Mouse (Mus musculus): ENCODE results near the gene Cd47. TPM values are rescaled to one million over a fixed set of nuclear protein-coding genes. Genes with fewer than 3 reads are reported as not detected.
A peak's percentile ranks its signal among the peaks of the same experiment; 100 is the strongest.

Gene Cd47
- polyA plus RNA-seq, 1 experiment from 2014 or later, result 123 TPM

- H3K4me3 ChIP-seq, result no peak overlapping the region
- H3K9me3 ChIP-seq, result no peaks in the 10 kb centered on the region
- no peaks in the 10 kb centered on the region for H3K36me3 ChIP-seq
- H3K27ac ChIP-seq, result no peak overlapping the region
- ATAC-seq (ENCODE audit: borderline replicate concordance, extremely low read depth, low FRiP score, low TSS enrichment), result no peak
- no peak overlapping the region for H3K4me2 ChIP-seq
- WGBS, result 25% methylated on average over 1 of the region's 1 CpGs
- H3K27me3 ChIP-seq, result no peaks in the 10 kb centered on the region
- no peak overlapping the region for H3K9ac ChIP-seq
- H3K4me1 ChIP-seq, result no peaks in the 10 kb centered on the region
Observed at GRCm38 (mm10) chr16:49772576-49772975, 27.8 kb upstream of the Cd47 start.

- Histone ChIP-seq H3K27me3 (no peaks in the 10 kb centered on the region), H3K9me3 (no peaks in the 10 kb centered on the region)
Observed at GRCm38 (mm10) chr16:49773068-49773467, 27.3 kb upstream of the Cd47 start.

GRCm38 (mm10) chr16:49774059-49775001, 26.0 kb upstream of the Cd47 start:
- H3K9ac ChIP-seq, result no peak overlapping the region
- 76% methylated on average over 18 of the region's 18 CpGs for WGBS
- no peak overlapping the region for H3K4me2 ChIP-seq
- H3K36me3 ChIP-seq, result no peaks in the 10 kb centered on the region
- no peak overlapping the region for H3K27ac ChIP-seq
- H3K9me3 ChIP-seq, result no peaks in the 10 kb centered on the region
- H3K4me1 ChIP-seq, result no peaks in the 10 kb centered on the region
- no peaks in the 10 kb centered on the region for H3K27me3 ChIP-seq
- no peak overlapping the region for H3K4me3 ChIP-seq
- ATAC-seq (ENCODE audit: borderline replicate concordance, extremely low read depth, low FRiP score, low TSS enrichment), result no peak

More at GRCm38 (mm10) chr16:49773068-49773467, 27.3 kb upstream of the Cd47 start:
- Histone ChIP-seq H3K36me3 (no peaks in the 10 kb centered on the region), H3K9ac (no peak overlapping the region), H3K4me2 (no peak overlapping the region), H3K4me1 (no peaks in the 10 kb centered on the region), H3K27ac (no peak overlapping the region), H3K4me3 (no peak overlapping the region)
- ATAC-seq (ENCODE audit: borderline replicate concordance, extremely low read depth, low FRiP score, low TSS enrichment), result no peak
- 79% methylated on average over 1 of the region's 1 CpGs for WGBS

GRCm38 (mm10) chr16:49775002-49775966, 25.0 kb upstream of the Cd47 start:
- Histone ChIP-seq H3K36me3 (no peaks in the 10 kb centered on the region), H3K4me1 (no peaks in the 10 kb centered on the region), H3K27ac (no peak overlapping the region), H3K9me3 (no peaks in the 10 kb centered on the region), H3K4me2 (no peak overlapping the region), H3K27me3 (no peaks in the 10 kb centered on the region), H3K4me3 (no peak overlapping the region), H3K9ac (no peak overlapping the region)
- ATAC-seq (ENCODE audit: borderline replicate concordance, extremely low read depth, low FRiP score, low TSS enrichment), result no peak; the same call in 1 of the 2 replicates
- WGBS, result 74% methylated on average over 22 of the region's 22 CpGs

- no peak for ATAC-seq (ENCODE audit: borderline replicate concordance, extremely low read depth, low FRiP score, low TSS enrichment)
- H3K27ac ChIP-seq, result no peak overlapping the region
- WGBS, result 64% methylated on average over 7 of the region's 7 CpGs
- no peak overlapping the region for H3K9ac ChIP-seq
- no peaks in the 10 kb centered on the region for H3K4me1 ChIP-seq
- no peak overlapping the region for H3K4me2 ChIP-seq
- H3K4me3 ChIP-seq, result no peak overlapping the region
- H3K27me3 ChIP-seq, result no peaks in the 10 kb centered on the region
- no peaks in the 10 kb centered on the region for H3K9me3 ChIP-seq
- H3K36me3 ChIP-seq, result no peaks in the 10 kb centered on the region
Observed at GRCm38 (mm10) chr16:49776981-49777380, 23.4 kb upstream of the Cd47 start.

- WGBS, result 74% methylated on average over 5 of the region's 5 CpGs
- Histone ChIP-seq H3K27me3 (no peaks in the 10 kb centered on the region), H3K9me3 (no peaks in the 10 kb centered on the region), H3K4me2 (no peak overlapping the region), H3K36me3 (no peaks in the 10 kb centered on the region), H3K27ac (no peak overlapping the region), H3K9ac (no peak overlapping the region), H3K4me3 (no peak overlapping the region), H3K4me1 (no peaks in the 10 kb centered on the region)
- no peak for ATAC-seq (ENCODE audit: borderline replicate concordance, extremely low read depth, low FRiP score, low TSS enrichment)
Observed at GRCm38 (mm10) chr16:49781556-49782156, 18.7 kb upstream of the Cd47 start.

GRCm38 (mm10) chr16:49783369-49783768, 17.0 kb upstream of the Cd47 start:
- no peak overlapping the region for H3K4me2 ChIP-seq
- H3K4me3 ChIP-seq, result no peak overlapping the region
- ATAC-seq (ENCODE audit: borderline replicate concordance, extremely low read depth, low FRiP score, low TSS enrichment), result no peak
- H3K27ac ChIP-seq, result no peak overlapping the region
- H3K27me3 ChIP-seq, result no peaks in the 10 kb centered on the region
- no peak overlapping the region for H3K9ac ChIP-seq
- no peaks in the 10 kb centered on the region for H3K4me1 ChIP-seq
- H3K36me3 ChIP-seq, result no peaks in the 10 kb centered on the region
- H3K9me3 ChIP-seq, result no peaks in the 10 kb centered on the region

GRCm38 (mm10) chr16:49786116-49786515, 14.2 kb upstream of the Cd47 start:
- Histone ChIP-seq H3K36me3 (no peaks in the 10 kb centered on the region), H3K9me3 (no peaks in the 10 kb centered on the region), H3K4me2 (no peak overlapping the region), H3K4me3 (no peak overlapping the region), H3K4me1 (no peaks in the 10 kb centered on the region), H3K27ac (no peak overlapping the region), H3K9ac (no peak overlapping the region), H3K27me3 (no peaks in the 10 kb centered on the region)
- ATAC-seq (ENCODE audit: borderline replicate concordance, extremely low read depth, low FRiP score, low TSS enrichment), result no peak
- WGBS, result 88% methylated on average over 6 of the region's 6 CpGs

- no peak overlapping the region for H3K4me3 ChIP-seq
- H3K36me3 ChIP-seq, result no peaks in the 10 kb centered on the region
- H3K4me2 ChIP-seq, result no peak overlapping the region
- no peaks in the 10 kb centered on the region for H3K27me3 ChIP-seq
- H3K27ac ChIP-seq, result no peak overlapping the region
- 84% methylated on average over 5 of the region's 5 CpGs for WGBS
- H3K9me3 ChIP-seq, result no peaks in the 10 kb centered on the region
- ATAC-seq (ENCODE audit: borderline replicate concordance, extremely low read depth, low FRiP score, low TSS enrichment), result no peak
- H3K9ac ChIP-seq, result no peak overlapping the region
- peaks cover 6% of the 10 kb centered on the region for H3K4me1 ChIP-seq
Observed at GRCm38 (mm10) chr16:49787714-49788113, 12.6 kb upstream of the Cd47 start.

- Histone ChIP-seq H3K9me3 (no peaks in the 10 kb centered on the region), H3K27me3 (no peaks in the 10 kb centered on the region), H3K4me1 (peaks cover 9% of the 10 kb centered on the region), H3K9ac (no peak overlapping the region), H3K4me2 (no peak overlapping the region), H3K27ac (no peak overlapping the region), H3K36me3 (no peaks in the 10 kb centered on the region), H3K4me3 (no peak overlapping the region)
- no peak for ATAC-seq (ENCODE audit: borderline replicate concordance, extremely low read depth, low FRiP score, low TSS enrichment)
- WGBS, result 87% methylated on average over 9 of the region's 9 CpGs
Observed at GRCm38 (mm10) chr16:49790575-49791465, 9.5 kb upstream of the Cd47 start.

- Histone ChIP-seq H3K4me2 (peak overlapping the region; percentile 35), H3K4me1 (peaks cover 9% of the 10 kb centered on the region), H3K9ac (no peak overlapping the region), H3K27me3 (no peaks in the 10 kb centered on the region), H3K9me3 (no peaks in the 10 kb centered on the region), H3K4me3 (no peak overlapping the region), H3K27ac (0 out of 2 replicates have a peak overlapping the region, but pooled peaks have one; percentile 4), H3K36me3 (no peaks in the 10 kb centered on the region)
- WGBS, result 30% methylated on average over 9 of the region's 9 CpGs
- peak; percentile 69; the same call in 1 of the 2 replicates for ATAC-seq (ENCODE audit: borderline replicate concordance, extremely low read depth, low FRiP score, low TSS enrichment)
Observed at GRCm38 (mm10) chr16:49792446-49792878, 7.9 kb upstream of the Cd47 start.

Data from lung, embryonic 15.5 days (tissue).